Mouse (Mus musculus) limb, embryonic 14.5 days (tissue): ENCODE measurements around the gene Rab4a. TPM values are rescaled to one million over a fixed set of nuclear protein-coding genes. Genes with fewer than 3 reads are reported as not detected.

Source experiments
- ATAC-seq: fragments of 200-750 bp; cut with Nextera tagmentation; 2 replicates; pipeline ENCODE4 v1.8.0; 2017; ENCODE audit warnings: low read depth, moderate number of reproducible peaks, moderate TSS enrichment; ENCODE audit not compliant: low FRiP score
- DNase-seq: peaks from one replicate; pipeline ENCODE4 v3.0.0-alpha.2; 2015; ENCODE audit warnings: low spot score
- H3K27ac ChIP-seq: fragments of 300-500 bp; sonication (generic); replicated peaks from 2 replicates; pipeline ENCODE4 v1.5.1; 2014; ENCODE audit warnings: low read depth, mild to moderate bottlenecking, low read length, moderate library complexity, mixed read lengths
- H3K27me3 ChIP-seq: fragments of 300-500 bp; sonication (generic); 2 replicates; pipeline ENCODE4 v1.6.1; 2014; ENCODE audit warnings: low read length, mixed read lengths; ENCODE audit not compliant: control insufficient read depth, insufficient read depth
- H3K36me3 ChIP-seq: fragments of 300-500 bp; sonication (generic); 2 replicates; pipeline ENCODE4 v1.6.1; 2014; ENCODE audit warnings: mild to moderate bottlenecking, low read length, moderate library complexity, mixed read lengths; ENCODE audit not compliant: control insufficient read depth, insufficient read depth
- H3K4me1 ChIP-seq: fragments of 300-500 bp; sonication (generic); 2 replicates; pipeline ENCODE4 v1.6.1; 2014; ENCODE audit warnings: antibody characterized with exemption, low read length, mixed read lengths; ENCODE audit not compliant: control insufficient read depth, insufficient read depth
- H3K4me2 ChIP-seq: fragments of 300-500 bp; sonication (generic); replicated peaks from 2 replicates; pipeline ENCODE4 v1.6.1; 2014; ENCODE audit warnings: low read depth, mild to moderate bottlenecking, low read length, moderate library complexity; ENCODE audit not compliant: severe bottlenecking
- H3K4me3 ChIP-seq: fragments of 300-500 bp; sonication (generic); replicated peaks from 2 replicates; pipeline ENCODE4 v1.5.1; 2014; ENCODE audit warnings: low read length
- H3K9ac ChIP-seq: fragments of 300-500 bp; sonication (generic); 2 replicates; pipeline ENCODE4 v1.6.1; 2014; ENCODE audit warnings: mild to moderate bottlenecking, low read depth, low read length, moderate library complexity; ENCODE audit not compliant: severe bottlenecking
- H3K9me3 ChIP-seq: fragments of 300-500 bp; sonication (generic); 2 replicates; pipeline ENCODE4 v1.6.1; 2016; ENCODE audit warnings: low read length; ENCODE audit not compliant: control insufficient read depth
- POLR2A ChIP-seq: fragments of 200-500 bp; IDR thresholded peaks from 2 replicates; pipeline ENCODE4 v1.8.0; 2012; ENCODE audit warnings: inconsistent platforms, mild to moderate bottlenecking, moderate library complexity, borderline replicate concordance; ENCODE audit not compliant: insufficient read depth, insufficient read length; ENCODE audit errors: extremely low read depth
- WGBS: fragments of 180-500 bp; shearing (Covaris S2); extraction: QIAGEN DNeasy Blood & Tissue Kit; methylation state at CpG from one replicate; pipeline ENCODE4 v1.1.7; 2014; 5-methylcytosine and 5-hydroxymethylcytosine counted together
- polyA plus RNA-seq, 2 experiments: library from polyadenylated mRNA; depleted of rRNA in 1 of 2; stranded (reverse) in 1 of 2; unstranded in 1 of 2; fragments of >200 nt; fragmentation: Nextera tagmentation in 1 of 2; extraction: Ambion mirVana in 1 of 2; gene quantifications; 2 replicates each; pipeline versions ENCODE4 v1.2.1 to v1.2.3; 2012 to 2014

Gene Rab4a
- polyA plus RNA-seq, 2 experiments = 29.5 to 45.5 TPM

DNA sequence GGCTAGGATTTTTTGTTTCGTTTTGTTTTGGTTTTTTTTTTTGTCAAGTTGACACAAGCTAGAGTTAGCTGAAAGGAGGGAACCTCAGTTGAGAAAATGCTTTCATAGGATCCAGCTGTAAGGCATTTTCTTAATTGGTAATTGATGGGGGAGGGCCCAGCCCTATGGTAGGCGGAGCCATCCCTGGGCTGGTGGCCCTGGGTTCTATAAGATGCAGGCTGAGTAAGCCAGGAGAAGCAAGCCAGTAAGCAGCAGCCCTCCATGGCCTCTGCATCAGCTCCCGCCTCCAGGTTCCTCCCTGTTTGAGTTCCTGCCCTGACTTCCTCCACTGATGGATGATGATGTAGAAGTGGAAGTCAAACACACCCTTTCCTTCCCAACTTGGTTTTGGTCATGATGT lies 25.3 kb upstream of the Rab4a start:
- H3K4me1 ChIP-seq = no peaks in the 10 kb centered on the region
- no peaks in the 10 kb centered on the region for H3K36me3 ChIP-seq
- no peaks in the 10 kb centered on the region for H3K27me3 ChIP-seq
- 46% methylated on average over 3 of the region's 3 CpGs for whole genome bisulfite sequencing
- H3K4me3 ChIP-seq = no peak overlapping the region
- H3K4me2 ChIP-seq = no peak overlapping the region
- TF ChIP-seq POLR2A = no peak
- DNase-seq (no peak), ATAC-seq (no peak)
- no peaks in the 10 kb centered on the region for H3K9me3 ChIP-seq
- H3K27ac ChIP-seq = no peak overlapping the region
- no peak overlapping the region for H3K9ac ChIP-seq

DNA sequence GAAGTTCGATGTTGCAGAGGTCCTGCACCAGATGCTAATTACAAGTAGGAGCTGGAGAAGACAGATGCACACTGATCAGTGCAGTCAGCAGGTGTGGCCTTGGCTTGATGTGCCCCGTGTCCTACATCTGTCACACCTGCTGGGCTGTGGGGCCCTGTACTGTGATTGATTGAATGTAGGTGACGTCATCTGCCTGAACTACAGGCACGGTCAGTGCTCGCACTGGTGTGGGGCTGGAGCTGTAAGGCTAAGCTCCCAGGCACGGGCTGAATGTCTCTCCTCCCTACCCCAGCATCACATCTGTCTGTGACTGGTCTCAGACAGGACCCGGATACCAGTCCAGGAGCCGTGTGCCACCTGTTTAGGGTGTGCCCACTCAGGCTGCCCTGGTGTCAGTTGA lies 24.5 kb upstream of the Rab4a start:
- no peak overlapping the region for H3K4me2 ChIP-seq
- no peaks in the 10 kb centered on the region for H3K4me1 ChIP-seq
- H3K27me3 ChIP-seq = no peaks in the 10 kb centered on the region
- no peaks in the 10 kb centered on the region for H3K9me3 ChIP-seq
- H3K27ac ChIP-seq = no peak overlapping the region
- no peak for DNase-seq
- no peaks in the 10 kb centered on the region for H3K36me3 ChIP-seq
- 25% methylated on average over 8 of the region's 8 CpGs for WGBS
- no peak for ATAC-seq
- no peak overlapping the region for H3K9ac ChIP-seq
- no peak for TF ChIP-seq POLR2A
- H3K4me3 ChIP-seq = no peak overlapping the region

DNA sequence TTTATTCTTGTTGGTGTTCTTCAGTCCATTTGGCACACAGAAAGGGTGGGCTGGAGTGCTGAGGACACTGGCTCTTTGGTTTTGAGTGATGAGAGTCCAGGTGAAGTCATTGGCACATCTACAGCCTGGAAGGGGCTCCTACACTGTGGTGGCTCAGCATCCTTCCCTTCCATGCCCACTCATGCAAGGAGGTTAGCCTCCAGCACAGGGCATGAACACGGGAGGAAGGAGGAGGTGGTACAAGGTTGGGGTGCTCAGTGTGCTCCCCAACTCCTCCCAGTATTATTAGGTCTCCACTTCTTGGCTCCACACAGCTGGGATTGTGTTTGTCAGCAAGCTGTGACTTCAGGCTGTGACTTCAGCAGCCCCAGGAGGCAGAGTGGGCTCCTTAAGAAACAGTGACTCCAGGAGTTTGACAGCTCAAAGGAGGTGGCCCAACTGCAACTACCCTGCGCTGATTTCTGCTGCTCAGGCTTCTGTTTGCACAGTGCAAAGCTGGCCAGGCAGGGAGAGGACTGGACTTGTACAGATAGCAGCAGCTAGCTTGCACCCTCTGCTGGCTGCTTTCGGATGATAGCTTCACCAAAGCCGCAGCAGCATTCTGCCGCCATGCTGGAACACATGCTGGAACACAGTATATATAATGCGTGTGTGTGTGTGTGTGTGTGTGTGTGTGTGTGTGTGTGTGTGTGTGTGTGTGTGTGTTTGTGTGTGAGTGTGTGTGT lies 22.1 kb upstream of the Rab4a start:
- Histone ChIP-seq H3K9ac (no peak overlapping the region), H3K4me2 (no peak overlapping the region), H3K27me3 (no peaks in the 10 kb centered on the region), H3K36me3 (no peaks in the 10 kb centered on the region), H3K4me1 (no peaks in the 10 kb centered on the region), H3K4me3 (no peak overlapping the region), H3K9me3 (no peaks in the 10 kb centered on the region), H3K27ac (no peak overlapping the region)
- DNase-seq (peak; percentile 89), ATAC-seq (peak; percentile 88)
- no peak for TF ChIP-seq POLR2A
- WGBS = 13% methylated on average over 6 of the region's 6 CpGs

GRCm38 (mm10) chr8:123786166-123786565 lies 19.6 kb upstream of the Rab4a start:
- H3K27ac ChIP-seq = no peak overlapping the region
- WGBS = 77% methylated on average over 6 of the region's 6 CpGs

GRCm38 (mm10) chr8:123786644-123787043 lies 19.1 kb upstream of the Rab4a start:
- WGBS = 61% methylated on average over 6 of the region's 6 CpGs
- DNase-seq = no peak

More at GRCm38 (mm10) chr8:123786166-123786565, 19.6 kb upstream of the Rab4a start:
- H3K36me3 ChIP-seq = no peaks in the 10 kb centered on the region
- H3K4me3 ChIP-seq = no peak overlapping the region
- no peaks in the 10 kb centered on the region for H3K4me1 ChIP-seq
- no peak for ATAC-seq
- H3K4me2 ChIP-seq = no peak overlapping the region
- H3K9me3 ChIP-seq = no peaks in the 10 kb centered on the region
- no peak overlapping the region for H3K9ac ChIP-seq
- no peak for DNase-seq
- TF ChIP-seq POLR2A = no peak
- no peaks in the 10 kb centered on the region for H3K27me3 ChIP-seq

More at GRCm38 (mm10) chr8:123786644-123787043, 19.1 kb upstream of the Rab4a start:
- no peak overlapping the region for H3K4me3 ChIP-seq
- H3K4me1 ChIP-seq = no peaks in the 10 kb centered on the region
- H3K27me3 ChIP-seq = no peaks in the 10 kb centered on the region
- no peaks in the 10 kb centered on the region for H3K36me3 ChIP-seq
- H3K9ac ChIP-seq = no peak overlapping the region
- no peaks in the 10 kb centered on the region for H3K9me3 ChIP-seq
- no peak overlapping the region for H3K27ac ChIP-seq
- H3K4me2 ChIP-seq = no peak overlapping the region
- TF ChIP-seq POLR2A = no peak
- ATAC-seq = no peak
